ENCODE assay signal across 8 mouse cellular contexts in the genomic region with DNA sequence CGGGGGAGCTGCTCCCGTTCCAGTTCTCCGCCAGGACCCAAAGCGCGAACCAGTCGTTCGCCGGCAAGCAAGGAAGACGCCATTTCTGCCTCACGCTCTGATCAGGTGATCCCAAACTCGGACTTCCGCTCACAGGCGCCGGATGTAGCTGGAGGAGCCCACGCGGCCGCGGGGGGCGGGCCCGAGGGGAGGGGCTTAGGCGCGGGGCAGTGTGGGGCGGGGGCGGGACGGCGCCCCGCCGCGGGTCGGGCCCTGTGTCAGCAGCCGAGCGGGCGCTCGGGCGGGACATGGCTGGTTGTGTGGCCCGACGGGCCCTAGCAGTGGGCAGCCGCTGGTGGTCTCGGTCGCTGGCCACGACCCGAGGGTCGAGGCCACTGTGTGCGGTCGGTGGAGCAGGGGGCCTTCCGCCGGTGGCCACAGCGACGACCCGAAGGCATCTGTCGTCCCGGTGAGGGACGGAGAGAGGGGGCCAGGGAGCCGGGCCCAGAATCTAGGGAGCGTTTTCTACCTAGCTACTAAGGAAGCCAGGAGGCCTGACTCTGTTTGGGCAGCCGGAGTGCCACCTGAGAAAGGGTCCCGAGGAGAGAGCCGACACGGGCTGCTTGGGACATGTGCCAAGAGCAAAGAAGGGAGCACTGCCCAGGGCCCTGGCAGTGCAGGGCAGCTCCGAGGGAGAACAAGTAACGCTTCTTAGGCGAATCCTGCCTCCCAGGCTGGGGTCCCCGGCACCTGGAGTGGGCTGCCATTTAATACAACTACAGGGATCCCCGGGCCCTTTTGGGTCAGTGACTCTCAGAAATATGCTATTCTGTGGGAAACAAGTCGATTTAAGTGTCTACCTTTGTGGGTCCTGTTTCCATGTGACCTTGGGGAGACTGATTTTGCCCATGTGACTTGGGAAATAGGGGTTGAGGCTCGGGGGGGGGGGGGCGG. TPM values are rescaled to one million over a fixed set of nuclear protein-coding genes. Genes with fewer than 3 reads are reported as not detected.
DNase-seq lines count a peak whose midpoint lies in the region; ATAC-seq and TF ChIP-seq lines count a peak whose summit lies in the region.

Gene Tmem199 (minus strand): TSS at position 148 of the 933 bp plus-strand sequence.
Gene Poldip2 (plus strand): TSS at position 169 of the 933 bp plus-strand sequence.

- H3K9ac ChIP-seq in heart, embryonic 12.5 days, result peak within 1 kb of the TSS; percentile 92
- peak within 1 kb of the TSS; percentile 93 for H3K9ac ChIP-seq in kidney, postnatal 0 days (ENCODE audit: low read depth, low read length)
- H3K9ac ChIP-seq in liver, embryonic 11.5 days (ENCODE audit: low read depth, low read length), result peak within 1 kb of the TSS; percentile 98
- peak within 1 kb of the TSS; percentile 95 for H3K9ac ChIP-seq in stomach, embryonic 14.5 days (replicated peaks; ENCODE audit: low read depth, low read length)

- peak; percentile 98 for ATAC-seq in heart, embryonic 12.5 days (ENCODE audit: insufficient number of reproducible peaks, low FRiP score)
- ATAC-seq in kidney, postnatal 0 days (replicated peaks; ENCODE audit: low FRiP score, low read depth), result peak; percentile 95
- ATAC-seq in liver, embryonic 11.5 days (replicated peaks; ENCODE audit: low FRiP score), result peak; percentile 97
- ATAC-seq in stomach, embryonic 14.5 days (ENCODE audit: insufficient number of reproducible peaks, insufficient read depth, low FRiP score, low read depth), result peak; percentile 96

- peak; percentile 98 for DNase-seq in brain, embryonic 14.5 days (ENCODE audit: low read depth)
- DNase-seq in kidney, postnatal 0 days (ENCODE audit: low spot score), result peak; percentile 97
- peak; percentile 92 for DNase-seq in liver, embryonic 11.5 days (ENCODE audit: low spot score)
- DNase-seq in naive thymus-derived CD4-positive, alpha-beta T cell, adult 2 months (ENCODE audit: low read depth), result peak; percentile 94

- H3K79me3 ChIP-seq in C2C12 (ENCODE audit: low read depth), result peaks cover 18% of the 10 kb centered on the region

- H3K79me2 ChIP-seq in C2C12 (ENCODE audit: control insufficient read depth, insufficient read depth), result peaks cover 39% of the 10 kb centered on the region

- no peak for TF ChIP-seq CTCF in C2C12 (IDR thresholded peaks at IDR 0.05; ENCODE audit: control insufficient read depth, insufficient read depth, insufficient read length)
- TF ChIP-seq CTCF in brain, embryonic 14.5 days (IDR thresholded peaks at IDR 0.05; ENCODE audit: borderline replicate concordance, extremely low read depth, insufficient read depth, insufficient read length), result no peak
- TF ChIP-seq CTCF in kidney, postnatal 0 days (IDR thresholded peaks at IDR 0.05; ENCODE audit: low read depth), result no peak; the same call in 1 of the 2 replicates

- peaks cover 30% of the 10 kb centered on the region for H3K4me1 ChIP-seq in erythroblast, embryonic 14.5 days (ENCODE audit: control insufficient read depth)
- peaks cover 14% of the 10 kb centered on the region for H3K4me1 ChIP-seq in heart, embryonic 12.5 days (replicated peaks)
- H3K4me1 ChIP-seq in kidney, postnatal 0 days (replicated peaks; ENCODE audit: insufficient read depth, low read length), result peaks cover 11% of the 10 kb centered on the region; the same call in 1 of the 2 replicates
- H3K4me1 ChIP-seq in liver, embryonic 11.5 days (replicated peaks; ENCODE audit: control insufficient read depth, insufficient read depth, low read length), result peaks cover 7% of the 10 kb centered on the region
- H3K4me1 ChIP-seq in stomach, embryonic 14.5 days (ENCODE audit: control insufficient read depth, insufficient read depth, low read length), result peaks cover 11% of the 10 kb centered on the region; the same call in 1 of the 2 replicates

- no peaks in the 10 kb centered on the region for H3K9me3 ChIP-seq in erythroblast, embryonic 14.5 days (ENCODE audit: control insufficient read depth, low read length)
- no peaks in the 10 kb centered on the region for H3K9me3 ChIP-seq in heart, embryonic 12.5 days (replicated peaks)
- no peaks in the 10 kb centered on the region for H3K9me3 ChIP-seq in kidney, postnatal 0 days (replicated peaks; ENCODE audit: low read length)
- no peaks in the 10 kb centered on the region for H3K9me3 ChIP-seq in liver, embryonic 11.5 days (ENCODE audit: control insufficient read depth, low read length)
- H3K9me3 ChIP-seq in stomach, embryonic 14.5 days (ENCODE audit: control insufficient read depth, low read depth, low read length), result no peaks in the 10 kb centered on the region

- peak within 1 kb of the TSS; percentile 95 for H3ac ChIP-seq in C2C12 (ENCODE audit: control insufficient read depth, insufficient read length, low read depth)

- WGBS in heart, embryonic 12.5 days, result under 1% methylated on average over 67 of the region's 67 CpGs
- under 1% methylated on average over 64 of the region's 67 CpGs for WGBS in kidney, postnatal 0 days
- 1% methylated on average over 67 of the region's 67 CpGs for WGBS in liver, embryonic 11.5 days
- WGBS in stomach, embryonic 14.5 days, result under 1% methylated on average over 61 of the region's 67 CpGs

- no peaks in the 10 kb centered on the region for H3K27me3 ChIP-seq in C2C12 (ENCODE audit: control insufficient read depth, insufficient read depth, insufficient read length)
- H3K27me3 ChIP-seq in erythroblast, embryonic 14.5 days (ENCODE audit: control insufficient read depth), result no peaks in the 10 kb centered on the region
- no peaks in the 10 kb centered on the region for H3K27me3 ChIP-seq in heart, embryonic 12.5 days (replicated peaks)
- no peaks in the 10 kb centered on the region for H3K27me3 ChIP-seq in kidney, postnatal 0 days (ENCODE audit: insufficient read depth, low read length)
- no peaks in the 10 kb centered on the region for H3K27me3 ChIP-seq in liver, embryonic 11.5 days (replicated peaks; ENCODE audit: control insufficient read depth, insufficient read depth, low read length)
- no peaks in the 10 kb centered on the region for H3K27me3 ChIP-seq in stomach, embryonic 14.5 days (ENCODE audit: control insufficient read depth, insufficient read depth, low read length)

- TF ChIP-seq POLR2A in brain, embryonic 14.5 days (IDR thresholded peaks at IDR 0.05; ENCODE audit: borderline replicate concordance, extremely low read depth, insufficient read depth, insufficient read length, poor library complexity, severe bottlenecking), result peak; percentile 100

- H3K4me2 ChIP-seq in heart, embryonic 12.5 days, result peak within 1 kb of the TSS; percentile 79
- peak within 1 kb of the TSS; percentile 88 for H3K4me2 ChIP-seq in kidney, postnatal 0 days (ENCODE audit: low read length)
- peak within 1 kb of the TSS; percentile 84 for H3K4me2 ChIP-seq in liver, embryonic 11.5 days
- peak within 1 kb of the TSS; percentile 91 for H3K4me2 ChIP-seq in stomach, embryonic 14.5 days (replicated peaks; ENCODE audit: low read depth, low read length)

- H3K36me3 ChIP-seq in C2C12 (ENCODE audit: control insufficient read depth, insufficient read depth), result peaks cover 60% of the 10 kb centered on the region
- peaks cover 48% of the 10 kb centered on the region for H3K36me3 ChIP-seq in erythroblast, embryonic 14.5 days (ENCODE audit: control insufficient read depth)
- H3K36me3 ChIP-seq in heart, embryonic 12.5 days, result peaks cover 62% of the 10 kb centered on the region
- H3K36me3 ChIP-seq in kidney, postnatal 0 days (ENCODE audit: insufficient read depth, low read length), result peaks cover 31% of the 10 kb centered on the region
- peaks cover 33% of the 10 kb centered on the region for H3K36me3 ChIP-seq in liver, embryonic 11.5 days (ENCODE audit: control insufficient read depth, insufficient read depth, low read length)
- peaks cover 29% of the 10 kb centered on the region for H3K36me3 ChIP-seq in stomach, embryonic 14.5 days (ENCODE audit: control insufficient read depth, insufficient read depth, low read length)

- H3K27ac ChIP-seq in heart, embryonic 12.5 days (ENCODE audit: poor library complexity, severe bottlenecking), result peak within 1 kb of the TSS; percentile 73
- H3K27ac ChIP-seq in kidney, postnatal 0 days, result peak within 1 kb of the TSS; percentile 89
- peak within 1 kb of the TSS; percentile 80 for H3K27ac ChIP-seq in liver, embryonic 11.5 days (ENCODE audit: low read depth, low read length)
- peak within 1 kb of the TSS; percentile 84; the same call in 1 of the 2 replicates for H3K27ac ChIP-seq in stomach, embryonic 14.5 days (ENCODE audit: low read length)

- peak within 1 kb of the TSS; percentile 93 for H3K4me3 ChIP-seq in C2C12 (ENCODE audit: insufficient read depth, poor library complexity, severe bottlenecking)
- H3K4me3 ChIP-seq in erythroblast, embryonic 14.5 days (replicated peaks), result peak within 1 kb of the TSS; percentile 72
- H3K4me3 ChIP-seq in heart, embryonic 12.5 days, result peak within 1 kb of the TSS; percentile 81
- peak within 1 kb of the TSS; percentile 82 for H3K4me3 ChIP-seq in kidney, postnatal 0 days (replicated peaks; ENCODE audit: low read depth, low read length)
- peak within 1 kb of the TSS; percentile 96 for H3K4me3 ChIP-seq in liver, embryonic 11.5 days (ENCODE audit: low read depth, low read length)
- peak within 1 kb of the TSS; percentile 94 for H3K4me3 ChIP-seq in stomach, embryonic 14.5 days (ENCODE audit: low read depth, low read length)

TF ChIP-seq in C2C12, 6 proteins besides CTCF, POLR2A, EP300 and RAD21 (continues in another document):
- TF ChIP-seq MAX (IDR thresholded peaks at IDR 0.05) (peak; percentile 72), MYOD1 (IDR thresholded peaks at IDR 0.05; ENCODE audit: control insufficient read depth, insufficient read length, low read depth) (no peak), MYOG (IDR thresholded peaks at IDR 0.05; ENCODE audit: control insufficient read depth, extremely low read depth, insufficient read length) (no peak), FOSL1 (IDR thresholded peaks at IDR 0.05; ENCODE audit: insufficient read depth, low read length, poor library complexity, severe bottlenecking) (no peak)

RNA-seq across cellular contexts. Expression of gene Tmem199, which starts in this region (rescaled TPM):
- 41.3 TPM for polyA plus RNA-seq in C2C12 (2012; fragmentation: generic; extraction: Trizol)
- 49.9 and 65.5 TPM in 2 replicates for polyA plus RNA-seq in brain, embryonic 14.5 days (2012; rRNA removed)
- 0.55 TPM in 2 replicates for polyA plus RNA-seq in erythroblast, embryonic 14.5 days (2012)
- polyA plus RNA-seq in heart, embryonic 12.5 days (2016; fragmentation: Nextera tagmentation; extraction: Ambion mirVana), result 49.6 and 49.9 TPM in 2 replicates
- 56.0 and 58.9 TPM in 2 replicates for polyA plus RNA-seq in kidney, postnatal 0 days (2015; fragmentation: Nextera tagmentation; extraction: Ambion mirVana)
- polyA plus RNA-seq in liver, embryonic 11.5 days (2014; fragmentation: Nextera tagmentation; extraction: Ambion mirVana), result 59.9 and 61.9 TPM in 2 replicates
- polyA plus RNA-seq in stomach, embryonic 14.5 days (2014; fragmentation: Nextera tagmentation; extraction: Ambion mirVana), result 52.1 and 52.9 TPM in 2 replicates

RNA-seq across cellular contexts. Expression of gene Poldip2, which starts in this region (rescaled TPM):
- polyA plus RNA-seq in C2C12 (2012; fragmentation: generic; extraction: Trizol), result 111 TPM
- 106 and 117 TPM in 2 replicates for polyA plus RNA-seq in brain, embryonic 14.5 days (2012; rRNA removed)
- 1.2 and 1.4 TPM in 2 replicates for polyA plus RNA-seq in erythroblast, embryonic 14.5 days (2012)
- polyA plus RNA-seq in heart, embryonic 12.5 days (2016; fragmentation: Nextera tagmentation; extraction: Ambion mirVana), result 146 TPM in 2 replicates
- 173 and 191 TPM in 2 replicates for polyA plus RNA-seq in kidney, postnatal 0 days (2015; fragmentation: Nextera tagmentation; extraction: Ambion mirVana)
- 151 and 154 TPM in 2 replicates for polyA plus RNA-seq in liver, embryonic 11.5 days (2014; fragmentation: Nextera tagmentation; extraction: Ambion mirVana)
- 131 and 135 TPM in 2 replicates for polyA plus RNA-seq in stomach, embryonic 14.5 days (2014; fragmentation: Nextera tagmentation; extraction: Ambion mirVana)

Comparison
In these comparisons a context has a peak if more than half of its experiments do, and no peak if none do; other contexts are left out.
1. Peak in every context shown above with its lines: DNase-seq, ATAC-seq, H3K4me3 ChIP-seq and H3K27ac ChIP-seq.
2. RNA of gene Tmem199 (polyA plus RNA-seq): 59.9 to 61.9 TPM in liver, embryonic 11.5 days, 56.0 to 58.9 TPM in kidney, postnatal 0 days, 52.1 to 52.9 TPM in stomach, embryonic 14.5 days, 49.9 to 65.5 TPM in brain, embryonic 14.5 days, 49.6 to 49.9 TPM in heart, embryonic 12.5 days and 41.3 TPM in C2C12 (single experiment); 0.55 TPM in erythroblast, embryonic 14.5 days; every median in the first group is over 10 times any median in the second.
3. RNA of gene Poldip2 (polyA plus RNA-seq): 173 to 191 TPM in kidney, postnatal 0 days, 151 to 154 TPM in liver, embryonic 11.5 days, 146 TPM in heart, embryonic 12.5 days, 131 to 135 TPM in stomach, embryonic 14.5 days, 111 TPM in C2C12 (single experiment) and 106 to 117 TPM in brain, embryonic 14.5 days; 1.2 to 1.4 TPM in erythroblast, embryonic 14.5 days; every median in the first group is over 10 times any median in the second.